Mouse (Mus musculus): ENCODE measurements around the gene Olfr1046. TPM values are rescaled to one million over a fixed set of nuclear protein-coding genes. Genes with fewer than 3 reads are reported as not detected.
"Not testable (repeated sequence)": the region's sequence is repeated elsewhere in the genome, so short reads cannot be mapped to it uniquely, and the experiment has no call there.

The Olfr1046 gene
- not detected in 2 replicates for polyA plus RNA-seq (2015; fragmentation: Nextera tagmentation; extraction: Ambion mirVana)

DNA sequence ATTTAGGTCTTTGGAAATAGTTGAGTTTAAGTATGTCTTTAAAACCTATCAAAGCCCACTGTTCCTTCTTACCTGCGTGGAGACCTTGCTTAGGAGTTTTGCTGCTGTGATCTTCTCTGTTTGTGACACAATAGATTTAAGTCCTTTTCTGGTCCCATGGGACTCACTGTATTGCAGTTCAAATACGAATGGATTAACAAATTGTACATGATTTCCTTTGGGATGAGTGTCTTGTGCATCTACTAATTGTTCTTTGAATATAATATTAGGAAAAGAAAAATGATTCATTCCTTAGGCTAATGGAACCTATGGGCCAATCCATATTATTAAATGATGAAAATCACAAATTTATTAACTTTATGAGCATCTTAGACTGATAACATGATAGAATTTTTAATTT is at the start of gene Olfr1046:
Olfr1046 (minus strand) TSS at position 101 of the 400 bp plus-strand sequence.
- no peak within 1 kb of the TSS for H3K9ac ChIP-seq
- 45% methylated on average over 2 of the region's 2 CpGs for WGBS (ENCODE audit: insufficient replicate concordance)
- no peak for DNase-seq

DNA sequence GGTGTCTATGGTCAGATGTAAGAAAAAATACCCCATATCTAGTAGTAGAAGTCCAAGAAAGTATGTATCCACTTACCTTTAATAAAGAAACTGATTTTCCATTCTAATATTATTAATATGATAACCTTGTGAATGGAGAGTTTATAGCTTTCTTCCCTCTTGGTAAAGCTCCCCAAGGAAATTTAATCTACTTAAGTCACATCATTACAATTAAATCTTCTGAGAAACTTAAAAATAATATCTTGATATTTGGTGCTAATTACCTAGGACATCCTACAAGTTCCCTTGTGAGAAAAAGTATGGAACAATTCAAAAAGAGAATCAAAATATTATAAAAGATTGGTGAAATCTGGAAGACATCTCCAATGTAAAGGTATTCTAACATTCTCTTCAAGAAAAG is 39.1 kb upstream of the Olfr1046 start, which contains the start of gene Olfr1049:
Olfr1049 (minus strand) TSS at position 101 of the 400 bp plus-strand sequence.
- H3K9me3 ChIP-seq (replicated peaks); DNase-seq; H3K4me2 ChIP-seq; H3K27ac ChIP-seq; H3K9ac ChIP-seq; H3K36me3 ChIP-seq; H3K4me1 ChIP-seq (replicated peaks); H3K4me3 ChIP-seq (replicated peaks); H3K27me3 ChIP-seq; ATAC-seq (ENCODE audit: low read depth): not testable (repeated sequence)

More for the DNA sequence above, at the start of gene Olfr1046:
- no peak within 1 kb of the TSS for H3K27ac ChIP-seq
- no peak within 1 kb of the TSS for H3K4me2 ChIP-seq
- no peaks in the 10 kb centered on the region for H3K9me3 ChIP-seq (replicated peaks)
- no peaks in the 10 kb centered on the region for H3K36me3 ChIP-seq
- no peaks in the 10 kb centered on the region for H3K4me1 ChIP-seq (replicated peaks)
- ATAC-seq (ENCODE audit: low read depth): no peak
- H3K27me3 ChIP-seq: no peaks in the 10 kb centered on the region
- no peak within 1 kb of the TSS for H3K4me3 ChIP-seq (replicated peaks)

DNA sequence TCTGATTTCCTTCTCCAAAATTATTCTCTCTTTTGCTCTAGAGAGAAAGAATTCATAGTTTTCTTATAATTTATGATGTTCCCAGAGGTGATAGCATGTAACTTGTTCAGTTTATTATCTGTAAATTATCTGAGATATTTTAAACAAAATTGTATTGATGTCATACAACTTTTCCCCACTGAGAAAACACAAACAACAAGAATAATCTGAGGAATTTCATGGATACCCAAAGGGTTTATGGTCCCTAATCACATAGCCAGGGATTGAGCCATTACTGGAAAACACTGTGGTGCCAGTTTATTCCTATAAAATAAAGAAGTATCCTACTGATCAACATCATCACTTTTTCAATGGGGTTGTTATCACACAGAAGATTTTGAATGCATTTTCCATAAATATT is 21.1 kb upstream of the Olfr1046 start, which contains the start of gene Olfr1048:
Olfr1048 (minus strand) TSS at position 101 of the 400 bp plus-strand sequence.
- Histone ChIP-seq H3K4me1 (replicated peaks) (no peaks in the 10 kb centered on the region), H3K4me3 (replicated peaks) (no peak within 1 kb of the TSS), H3K9me3 (replicated peaks) (no peaks in the 10 kb centered on the region), H3K36me3 (no peaks in the 10 kb centered on the region), H3K9ac (no peak within 1 kb of the TSS), H3K27me3 (no peaks in the 10 kb centered on the region), H3K27ac (no peak within 1 kb of the TSS), H3K4me2 (no peak within 1 kb of the TSS)
- DNase-seq (no peak), ATAC-seq (ENCODE audit: low read depth) (no peak)

DNA sequence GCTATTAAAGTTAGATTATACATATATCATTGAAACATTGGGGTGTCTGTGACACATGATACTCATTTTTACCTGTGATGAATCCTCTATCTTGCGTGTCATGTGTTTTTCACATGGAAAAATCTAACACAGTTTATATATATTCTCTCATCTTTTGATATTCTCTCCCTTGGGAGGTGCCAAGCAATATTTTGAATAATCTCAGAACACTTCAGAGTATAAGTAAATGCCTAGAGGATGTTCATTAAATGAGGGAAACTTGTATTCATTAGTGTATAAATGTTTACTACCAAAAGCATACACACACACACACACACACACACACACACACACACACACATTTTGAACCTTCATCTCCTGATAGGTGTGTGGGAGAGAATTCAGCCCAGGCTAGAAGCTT is 12.2 kb upstream of the Olfr1046 start, which contains the start of gene Olfr1047:
Olfr1047 (minus strand) TSS at position 101 of the 400 bp plus-strand sequence.
- Histone ChIP-seq H3K4me2 (no peak within 1 kb of the TSS), H3K27me3 (no peaks in the 10 kb centered on the region), H3K9ac (no peak within 1 kb of the TSS), H3K4me3 (replicated peaks) (no peak within 1 kb of the TSS), H3K36me3 (no peaks in the 10 kb centered on the region), H3K27ac (no peak within 1 kb of the TSS), H3K4me1 (replicated peaks) (no peaks in the 10 kb centered on the region), H3K9me3 (replicated peaks) (no peaks in the 10 kb centered on the region)
- 69% methylated on average over 1 of the region's 1 CpGs for WGBS (ENCODE audit: insufficient replicate concordance)
- no peak for ATAC-seq (ENCODE audit: low read depth)
- no peak for DNase-seq

DNA sequence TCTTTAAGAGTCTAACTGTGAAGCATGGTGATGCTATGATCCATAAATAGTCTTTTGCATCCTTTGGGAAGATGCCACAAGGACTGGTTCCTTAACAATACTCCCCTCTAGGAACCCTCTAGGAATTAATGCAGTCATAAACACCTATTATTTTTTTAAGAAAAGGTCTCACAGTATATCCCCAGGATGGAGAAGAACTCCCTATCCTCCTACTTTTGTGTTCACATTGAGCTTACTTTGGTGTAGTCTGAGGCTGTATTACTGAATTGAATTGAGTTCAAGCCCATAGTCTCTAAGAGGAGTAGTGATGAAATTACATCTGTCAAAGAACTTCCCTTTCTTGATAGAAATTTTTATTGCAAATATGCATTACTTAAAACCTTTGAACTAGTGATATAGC is 16.2 kb downstream of the Olfr1046 start, which contains the start of gene Olfr1045:
Olfr1045 (minus strand) TSS at position 101 of the 400 bp plus-strand sequence.
- Histone ChIP-seq H3K27me3 (no peaks in the 10 kb centered on the region), H3K9ac (no peak within 1 kb of the TSS), H3K27ac (no peak within 1 kb of the TSS), H3K4me2 (no peak within 1 kb of the TSS), H3K4me3 (replicated peaks) (no peak within 1 kb of the TSS), H3K4me1 (replicated peaks) (no peaks in the 10 kb centered on the region), H3K9me3 (replicated peaks) (no peaks in the 10 kb centered on the region), H3K36me3 (no peaks in the 10 kb centered on the region)
- DNase-seq: no peak
- no peak for ATAC-seq (ENCODE audit: low read depth)

DNA sequence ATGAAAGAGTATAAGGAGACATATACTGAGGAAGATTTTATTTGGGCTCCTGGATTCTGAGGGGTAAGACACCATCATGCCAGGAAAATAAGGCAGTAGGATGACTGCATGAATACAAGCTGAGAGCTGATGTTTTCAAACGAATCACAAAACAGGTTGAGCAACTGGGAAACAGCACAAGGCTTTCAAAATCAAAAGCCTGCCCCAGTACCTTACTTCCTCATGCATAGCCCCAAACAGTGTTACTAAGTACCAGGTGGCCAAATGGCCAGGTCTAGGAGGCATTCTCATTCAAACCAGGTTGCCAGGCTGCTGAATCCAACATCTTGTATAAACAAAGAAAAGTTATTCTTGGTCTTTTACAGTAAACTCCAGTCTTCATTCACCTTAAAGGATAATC is 23.3 kb downstream of the Olfr1046 start:
- WGBS (ENCODE audit: insufficient replicate concordance): 18% methylated on average over 1 of the region's 1 CpGs
- Histone ChIP-seq H3K4me3 (replicated peaks) (no peak overlapping the region), H3K9me3 (replicated peaks) (no peaks in the 10 kb centered on the region), H3K9ac (no peak overlapping the region), H3K36me3 (no peaks in the 10 kb centered on the region), H3K27me3 (no peaks in the 10 kb centered on the region), H3K4me2 (no peak overlapping the region), H3K4me1 (replicated peaks) (no peaks in the 10 kb centered on the region), H3K27ac (no peak overlapping the region)
- no peak for DNase-seq
- no peak for ATAC-seq (ENCODE audit: low read depth)

DNA sequence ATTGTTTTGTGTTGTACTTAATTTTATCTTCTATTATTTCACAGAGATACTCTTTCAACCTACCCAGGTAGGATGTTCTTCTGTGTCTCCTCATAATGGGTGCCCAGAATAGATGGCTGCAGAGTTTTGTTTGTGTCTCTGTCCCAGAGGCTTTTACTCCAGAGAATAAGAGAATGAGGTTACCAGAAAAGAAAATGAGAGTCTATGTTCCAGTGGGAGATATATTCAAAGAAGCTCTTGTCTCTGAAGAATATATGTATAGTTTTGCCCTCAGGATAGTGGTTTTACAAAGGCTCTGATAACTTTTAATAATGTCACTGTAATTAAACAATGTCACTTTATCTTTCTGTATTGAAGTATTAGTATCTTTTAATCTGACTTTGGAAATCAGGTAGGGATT is 33.5 kb downstream of the Olfr1046 start, which contains the start of gene Olfr52:
Olfr52 (minus strand) TSS at position 101 of the 400 bp plus-strand sequence.
- no peak within 1 kb of the TSS for H3K9ac ChIP-seq
- no peaks in the 10 kb centered on the region for H3K9me3 ChIP-seq (replicated peaks)
- H3K36me3 ChIP-seq: no peaks in the 10 kb centered on the region
- no peak within 1 kb of the TSS for H3K4me3 ChIP-seq (replicated peaks)
- DNase-seq: no peak
- H3K4me2 ChIP-seq: no peak within 1 kb of the TSS
- no peaks in the 10 kb centered on the region for H3K27me3 ChIP-seq
- ATAC-seq (ENCODE audit: low read depth): no peak
- H3K4me1 ChIP-seq (replicated peaks): no peaks in the 10 kb centered on the region
- no peak within 1 kb of the TSS for H3K27ac ChIP-seq

DNA sequence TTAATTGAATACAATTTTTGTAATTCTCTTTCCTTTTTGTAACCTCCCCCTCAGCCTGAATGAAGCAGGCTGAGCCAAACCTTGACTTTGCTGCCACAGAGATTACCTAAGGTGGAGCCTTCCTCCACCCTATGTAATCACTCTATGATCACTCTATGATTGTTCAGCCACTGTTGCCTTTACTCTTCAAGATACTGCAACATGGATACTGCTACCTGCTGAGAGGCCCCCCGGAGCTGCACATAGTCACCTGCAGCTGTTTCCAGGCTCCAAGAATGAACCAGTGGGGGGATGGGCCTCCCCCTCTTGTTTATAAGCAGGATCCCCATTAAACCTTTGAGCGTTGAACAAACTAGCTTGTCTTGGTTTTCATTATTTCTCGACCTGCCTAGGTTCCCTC is 39.2 kb downstream of the Olfr1046 start:
- H3K36me3 ChIP-seq: no peaks in the 10 kb centered on the region
- H3K9ac ChIP-seq: no peak overlapping the region
- ATAC-seq (ENCODE audit: low read depth): no peak
- no peaks in the 10 kb centered on the region for H3K27me3 ChIP-seq
- H3K4me2 ChIP-seq: no peak overlapping the region
- no peaks in the 10 kb centered on the region for H3K9me3 ChIP-seq (replicated peaks)
- H3K27ac ChIP-seq: no peak overlapping the region
- WGBS (ENCODE audit: insufficient replicate concordance): 61% methylated on average over 3 of the region's 3 CpGs
- no peak for DNase-seq
- H3K4me3 ChIP-seq (replicated peaks): no peak overlapping the region
- H3K4me1 ChIP-seq (replicated peaks): no peaks in the 10 kb centered on the region

DNA sequence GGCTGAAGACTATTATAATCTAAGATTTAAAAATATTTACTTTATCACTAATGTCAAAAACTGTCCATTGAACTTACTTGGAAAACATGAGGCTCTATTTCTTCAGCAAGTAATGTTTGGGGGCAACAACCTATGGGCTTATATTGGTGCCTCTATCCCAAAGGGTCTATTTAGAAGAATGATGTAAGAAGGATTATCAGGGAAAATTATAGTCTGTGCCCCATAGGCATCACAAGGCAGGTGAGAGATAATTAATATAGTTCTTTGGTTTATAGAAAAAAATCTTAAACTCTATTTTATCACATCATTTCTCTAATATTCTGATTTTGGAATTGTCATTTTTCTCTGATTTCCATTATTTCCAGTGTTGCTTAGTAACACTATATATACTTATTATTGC is 41.4 kb downstream of the Olfr1046 start, which contains the start of gene Olfr1044:
Olfr1044 (minus strand) TSS at position 101 of the 400 bp plus-strand sequence.
- H3K4me3 ChIP-seq (replicated peaks): no peak within 1 kb of the TSS
- ATAC-seq (ENCODE audit: low read depth) (no peak), DNase-seq (no peak)
- no peak within 1 kb of the TSS for H3K9ac ChIP-seq
- H3K4me1 ChIP-seq (replicated peaks): no peaks in the 10 kb centered on the region
- H3K36me3 ChIP-seq: no peaks in the 10 kb centered on the region
- H3K4me2 ChIP-seq: no peak within 1 kb of the TSS
- H3K27me3 ChIP-seq: no peaks in the 10 kb centered on the region
- no peak within 1 kb of the TSS for H3K27ac ChIP-seq
- H3K9me3 ChIP-seq (replicated peaks): no peaks in the 10 kb centered on the region

DNA sequence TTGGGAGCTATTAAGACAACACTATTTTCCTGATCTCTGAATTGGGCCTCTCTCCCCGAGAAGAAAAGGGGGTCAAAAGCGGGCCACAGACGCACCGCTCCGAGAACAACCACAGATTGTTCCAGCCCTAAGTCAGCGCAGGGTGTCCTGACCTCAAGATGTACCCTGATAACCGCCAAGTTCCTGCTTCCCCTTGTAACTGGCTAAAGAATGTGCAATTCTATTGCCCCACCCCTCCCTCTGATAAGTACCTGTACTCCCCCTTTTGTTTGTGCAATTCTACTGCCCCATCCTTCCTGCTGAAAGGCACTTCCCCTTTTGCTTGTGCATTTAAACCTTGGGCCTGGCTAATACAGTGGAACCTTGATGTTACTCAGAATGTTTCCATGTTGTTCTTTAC is 43.7 kb downstream of the Olfr1046 start:
- not testable (repeated sequence) for H3K4me3 ChIP-seq (replicated peaks); ATAC-seq (ENCODE audit: low read depth); H3K4me2 ChIP-seq; DNase-seq; H3K27me3 ChIP-seq; H3K27ac ChIP-seq; H3K4me1 ChIP-seq (replicated peaks); H3K9me3 ChIP-seq (replicated peaks); H3K9ac ChIP-seq; H3K36me3 ChIP-seq
- 56% methylated on average over 7 of the region's 7 CpGs for WGBS (ENCODE audit: insufficient replicate concordance)

DNA sequence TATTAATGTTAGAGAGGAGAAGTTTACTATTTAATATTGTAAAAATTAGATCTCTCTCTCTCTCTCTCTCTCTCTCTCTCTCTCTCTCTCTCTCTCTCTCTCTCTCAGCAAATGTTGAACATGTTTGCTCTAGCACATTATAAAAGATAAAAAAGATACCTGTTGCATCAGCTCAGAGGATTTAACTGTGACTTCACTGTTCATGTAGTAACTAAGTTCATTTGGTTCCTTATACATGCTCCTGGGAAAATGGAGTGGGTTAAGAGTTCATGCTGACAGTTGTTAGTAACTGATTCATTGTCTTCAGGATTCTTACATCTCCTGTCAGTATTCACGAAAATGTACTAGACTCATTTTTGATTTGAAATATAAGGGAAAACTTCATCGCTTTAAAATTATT is 51.7 kb downstream of the Olfr1046 start, which contains the start of gene Olfr1043:
Olfr1043 (minus strand) TSS at position 101 of the 400 bp plus-strand sequence.
- H3K9me3 ChIP-seq (replicated peaks): no peaks in the 10 kb centered on the region
- ATAC-seq (ENCODE audit: low read depth) (no peak), DNase-seq (no peak)
- H3K36me3 ChIP-seq: no peaks in the 10 kb centered on the region
- no peaks in the 10 kb centered on the region for H3K27me3 ChIP-seq
- H3K4me2 ChIP-seq: no peak within 1 kb of the TSS
- no peak within 1 kb of the TSS for H3K9ac ChIP-seq
- H3K4me1 ChIP-seq (replicated peaks): no peaks in the 10 kb centered on the region
- WGBS (ENCODE audit: insufficient replicate concordance): 76% methylated on average over 2 of the region's 2 CpGs
- H3K27ac ChIP-seq: no peak within 1 kb of the TSS
- H3K4me3 ChIP-seq (replicated peaks): no peak within 1 kb of the TSS
